Mouse (Mus musculus): Measurements from ENCODE around the gene Dnm3. TPM values are rescaled to one million over a fixed set of nuclear protein-coding genes. Genes with fewer than 3 reads are reported as not detected.

Gene Dnm3
- polyA plus RNA-seq, 1 experiment from 2014 or later, result 5.2 TPM

GRCm38 (mm10) chr1:162051710-162052109 lies 426.1 kb downstream of the Dnm3 start:
- Histone ChIP-seq H3K36me3 (ENCODE audit: control insufficient read depth, insufficient read depth, low read length) (no peaks in the 10 kb centered on the region), H3K4me2 (ENCODE audit: low read depth, low read length) (no peak overlapping the region), H3K27ac (ENCODE audit: low read length) (no peak overlapping the region), H3K27me3 (replicated peaks; ENCODE audit: control insufficient read depth, insufficient read depth, low read length) (no peaks in the 10 kb centered on the region), H3K9me3 (ENCODE audit: control insufficient read depth, low read length) (no peaks in the 10 kb centered on the region), H3K4me1 (ENCODE audit: control insufficient read depth, insufficient read depth, low read length) (no peaks in the 10 kb centered on the region), H3K4me3 (ENCODE audit: low read length) (no peak overlapping the region), H3K9ac (ENCODE audit: low read depth, low read length) (no peak overlapping the region)
- ATAC-seq, result no peak
- 84% methylated on average over 4 of the region's 4 CpGs for WGBS

- Histone ChIP-seq H3K9me3 (ENCODE audit: control insufficient read depth, low read length) (no peaks in the 10 kb centered on the region), H3K4me2 (ENCODE audit: low read depth, low read length) (no peak overlapping the region), H3K4me3 (ENCODE audit: low read length) (no peak overlapping the region), H3K9ac (ENCODE audit: low read depth, low read length) (no peak overlapping the region), H3K27me3 (replicated peaks; ENCODE audit: control insufficient read depth, insufficient read depth, low read length) (no peaks in the 10 kb centered on the region), H3K4me1 (ENCODE audit: control insufficient read depth, insufficient read depth, low read length) (peaks cover 3% of the 10 kb centered on the region; the same call in 1 of the 2 replicates), H3K36me3 (ENCODE audit: control insufficient read depth, insufficient read depth, low read length) (no peaks in the 10 kb centered on the region), H3K27ac (ENCODE audit: low read length) (no peak overlapping the region)
- WGBS, result 88% methylated on average over 7 of the region's 7 CpGs
- ATAC-seq, result no peak
These were observed 430.2 kb downstream of the Dnm3 start for GRCm38 (mm10) chr1:162047673-162048072.

GRCm38 (mm10) chr1:162043788-162044717 lies 433.8 kb downstream of the Dnm3 start:
- ATAC-seq, result no peak
- no peaks in the 10 kb centered on the region for H3K9me3 ChIP-seq (ENCODE audit: control insufficient read depth, low read length)
- H3K27me3 ChIP-seq (replicated peaks; ENCODE audit: control insufficient read depth, insufficient read depth, low read length), result no peaks in the 10 kb centered on the region
- peaks cover 16% of the 10 kb centered on the region for H3K4me1 ChIP-seq (ENCODE audit: control insufficient read depth, insufficient read depth, low read length)
- no peak overlapping the region for H3K4me3 ChIP-seq (ENCODE audit: low read length)
- H3K9ac ChIP-seq (ENCODE audit: low read depth, low read length), result no peak overlapping the region
- no peak overlapping the region for H3K4me2 ChIP-seq (ENCODE audit: low read depth, low read length)
- no peaks in the 10 kb centered on the region for H3K36me3 ChIP-seq (ENCODE audit: control insufficient read depth, insufficient read depth, low read length)
- peak overlapping the region; percentile 20; the same call in 1 of the 2 replicates for H3K27ac ChIP-seq (ENCODE audit: low read length)
- WGBS, result 63% methylated on average over 8 of the region's 8 CpGs

- Histone ChIP-seq H3K4me2 (ENCODE audit: low read depth, low read length) (no peak overlapping the region), H3K36me3 (ENCODE audit: control insufficient read depth, insufficient read depth, low read length) (no peaks in the 10 kb centered on the region), H3K27me3 (replicated peaks; ENCODE audit: control insufficient read depth, insufficient read depth, low read length) (no peaks in the 10 kb centered on the region), H3K9ac (ENCODE audit: low read depth, low read length) (no peak overlapping the region), H3K9me3 (ENCODE audit: control insufficient read depth, low read length) (no peaks in the 10 kb centered on the region), H3K4me1 (ENCODE audit: control insufficient read depth, insufficient read depth, low read length) (peaks cover 18% of the 10 kb centered on the region), H3K4me3 (ENCODE audit: low read length) (no peak overlapping the region), H3K27ac (ENCODE audit: low read length) (no peak overlapping the region)
- 83% methylated on average over 1 of the region's 1 CpGs for WGBS
- no peak for ATAC-seq
These were observed 434.6 kb downstream of the Dnm3 start for GRCm38 (mm10) chr1:162043216-162043615.

- H3K9me3 ChIP-seq (ENCODE audit: control insufficient read depth, low read length), result no peaks in the 10 kb centered on the region
- no peaks in the 10 kb centered on the region for H3K27me3 ChIP-seq (replicated peaks; ENCODE audit: control insufficient read depth, insufficient read depth, low read length)
- no peak for ATAC-seq
- no peaks in the 10 kb centered on the region for H3K36me3 ChIP-seq (ENCODE audit: control insufficient read depth, insufficient read depth, low read length)
- peaks cover 25% of the 10 kb centered on the region for H3K4me1 ChIP-seq (ENCODE audit: control insufficient read depth, insufficient read depth, low read length)
- H3K27ac ChIP-seq (ENCODE audit: low read length), result no peak overlapping the region
- H3K4me2 ChIP-seq (ENCODE audit: low read depth, low read length), result no peak overlapping the region
- no peak overlapping the region for H3K9ac ChIP-seq (ENCODE audit: low read depth, low read length)
- H3K4me3 ChIP-seq (ENCODE audit: low read length), result no peak overlapping the region
- 90% methylated on average over 5 of the region's 5 CpGs for WGBS
These were observed 435.4 kb downstream of the Dnm3 start for GRCm38 (mm10) chr1:162042384-162042783.

GRCm38 (mm10) chr1:162040490-162041274 lies 437.2 kb downstream of the Dnm3 start:
- WGBS, result 62% methylated on average over 6 of the region's 6 CpGs
- H3K4me1 ChIP-seq (ENCODE audit: control insufficient read depth, insufficient read depth, low read length), result peaks cover 38% of the 10 kb centered on the region
- H3K27ac ChIP-seq (ENCODE audit: low read length), result peak overlapping the region; percentile 63
- H3K36me3 ChIP-seq (ENCODE audit: control insufficient read depth, insufficient read depth, low read length), result no peaks in the 10 kb centered on the region
- H3K27me3 ChIP-seq (replicated peaks; ENCODE audit: control insufficient read depth, insufficient read depth, low read length), result no peaks in the 10 kb centered on the region
- H3K4me3 ChIP-seq (ENCODE audit: low read length), result no peak overlapping the region
- ATAC-seq, result peak; percentile 82
- no peaks in the 10 kb centered on the region for H3K9me3 ChIP-seq (ENCODE audit: control insufficient read depth, low read length)
- H3K4me2 ChIP-seq (ENCODE audit: low read depth, low read length), result no peak overlapping the region
- H3K9ac ChIP-seq (ENCODE audit: low read depth, low read length), result no peak overlapping the region

GRCm38 (mm10) chr1:162039808-162040207 lies 438.0 kb downstream of the Dnm3 start:
- Histone ChIP-seq H3K9ac (ENCODE audit: low read depth, low read length) (no peak overlapping the region), H3K4me3 (ENCODE audit: low read length) (no peak overlapping the region), H3K27me3 (replicated peaks; ENCODE audit: control insufficient read depth, insufficient read depth, low read length) (no peaks in the 10 kb centered on the region), H3K4me2 (ENCODE audit: low read depth, low read length) (no peak overlapping the region), H3K36me3 (ENCODE audit: control insufficient read depth, insufficient read depth, low read length) (no peaks in the 10 kb centered on the region), H3K9me3 (ENCODE audit: control insufficient read depth, low read length) (no peaks in the 10 kb centered on the region), H3K27ac (ENCODE audit: low read length) (0 out of 2 replicates have a peak overlapping the region, but pooled peaks have one; percentile 21), H3K4me1 (ENCODE audit: control insufficient read depth, insufficient read depth, low read length) (peaks cover 38% of the 10 kb centered on the region)
- 53% methylated on average over 7 of the region's 7 CpGs for WGBS
- ATAC-seq, result no peak

GRCm38 (mm10) chr1:162039011-162039595 lies 438.7 kb downstream of the Dnm3 start:
- 48% methylated on average over 9 of the region's 9 CpGs for WGBS
- Histone ChIP-seq H3K36me3 (ENCODE audit: control insufficient read depth, insufficient read depth, low read length) (no peaks in the 10 kb centered on the region), H3K9me3 (ENCODE audit: control insufficient read depth, low read length) (no peaks in the 10 kb centered on the region), H3K4me1 (ENCODE audit: control insufficient read depth, insufficient read depth, low read length) (peaks cover 35% of the 10 kb centered on the region), H3K27ac (ENCODE audit: low read length) (peak overlapping the region; percentile 46), H3K9ac (ENCODE audit: low read depth, low read length) (no peak overlapping the region; the same call in 1 of the 2 replicates), H3K4me3 (ENCODE audit: low read length) (no peak overlapping the region), H3K4me2 (ENCODE audit: low read depth, low read length) (no peak overlapping the region), H3K27me3 (replicated peaks; ENCODE audit: control insufficient read depth, insufficient read depth, low read length) (no peaks in the 10 kb centered on the region)
- peak; percentile 54 for ATAC-seq

GRCm38 (mm10) chr1:162038431-162038830 lies 439.4 kb downstream of the Dnm3 start:
- 59% methylated on average over 5 of the region's 5 CpGs for WGBS
- no peak overlapping the region for H3K4me3 ChIP-seq (ENCODE audit: low read length)
- peak overlapping the region; percentile 45 for H3K27ac ChIP-seq (ENCODE audit: low read length)
- no peaks in the 10 kb centered on the region for H3K27me3 ChIP-seq (replicated peaks; ENCODE audit: control insufficient read depth, insufficient read depth, low read length)
- peaks cover 35% of the 10 kb centered on the region for H3K4me1 ChIP-seq (ENCODE audit: control insufficient read depth, insufficient read depth, low read length)
- no peak overlapping the region for H3K4me2 ChIP-seq (ENCODE audit: low read depth, low read length)
- no peak for ATAC-seq
- H3K9ac ChIP-seq (ENCODE audit: low read depth, low read length), result no peak overlapping the region
- H3K9me3 ChIP-seq (ENCODE audit: control insufficient read depth, low read length), result no peaks in the 10 kb centered on the region
- H3K36me3 ChIP-seq (ENCODE audit: control insufficient read depth, insufficient read depth, low read length), result no peaks in the 10 kb centered on the region

Measured in intestine, embryonic 16.5 days (tissue).